Mouse (Mus musculus) embryonic facial prominence, embryonic 10.5 days (tissue): Measurements from ENCODE around the gene Ubl4b. TPM values are rescaled to one million over a fixed set of nuclear protein-coding genes. Genes with fewer than 3 reads are reported as not detected.

Experiments used
- DNase-seq: peaks from one replicate; pipeline ENCODE4 v3.0.0-alpha.2; 2017; ENCODE audit warnings: low spot score
- H3K27ac ChIP-seq: fragments of 300-500 bp; sonication (generic); replicated peaks from 2 replicates; pipeline ENCODE4 v1.5.1; 2016; ENCODE audit warnings: mild to moderate bottlenecking
- H3K27me3 ChIP-seq: fragments of 300-500 bp; sonication (generic); replicated peaks from 2 replicates; pipeline ENCODE4 v1.6.1; 2016; ENCODE audit warnings: low read depth, mild to moderate bottlenecking; ENCODE audit not compliant: poor library complexity, severe bottlenecking
- H3K36me3 ChIP-seq: fragments of 300-500 bp; sonication (generic); replicated peaks from 2 replicates; pipeline ENCODE4 v1.6.1; 2016; ENCODE audit warnings: mild to moderate bottlenecking, moderate library complexity
- H3K4me1 ChIP-seq: fragments of 300-500 bp; sonication (generic); 2 replicates; pipeline ENCODE4 v1.6.1; 2016
- H3K4me3 ChIP-seq: fragments of 300-500 bp; sonication (generic); 2 replicates; pipeline ENCODE4 v1.5.1; 2016; ENCODE audit warnings: mild to moderate bottlenecking, moderate library complexity
- H3K9me3 ChIP-seq: fragments of 300-500 bp; sonication (generic); 2 replicates; pipeline ENCODE4 v1.6.1; 2016; ENCODE audit warnings: mild to moderate bottlenecking
- WGBS: fragments of 180-500 bp; shearing (Covaris S2); methylation state at CpG from one replicate; pipeline ENCODE4 v1.1.7; 2016; 5-methylcytosine and 5-hydroxymethylcytosine counted together
- polyA plus RNA-seq: library from polyadenylated mRNA; unstranded; fragments of >200 nt; fragmentation: Nextera tagmentation; extraction: Ambion mirVana; gene quantifications from 2 replicates; pipeline ENCODE4 v1.2.1, GENCODE M21; 2016

The Ubl4b gene
- polyA plus RNA-seq, 1 experiment from 2014 or later: 0.41 TPM

DNA sequence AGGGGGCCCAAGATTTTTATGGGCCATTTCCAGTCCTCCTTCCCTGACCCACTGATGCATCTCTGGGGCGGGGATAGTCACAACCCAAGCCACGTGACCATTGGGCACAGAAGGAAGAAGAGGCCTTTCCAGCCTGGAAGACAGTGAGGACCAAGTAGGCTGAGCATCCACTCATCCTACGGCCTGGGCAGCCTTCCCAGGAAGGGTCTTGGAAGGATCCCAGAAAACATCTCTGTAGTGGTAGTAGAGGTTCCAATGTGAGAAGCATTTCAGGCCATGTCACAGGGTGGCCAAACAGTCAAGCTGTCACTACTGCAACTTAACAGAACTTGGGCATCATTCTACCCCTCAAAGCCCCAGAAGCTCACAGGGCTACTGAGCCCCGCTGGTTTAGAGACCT lies 7.7 kb upstream of the Ubl4b start:
- peaks cover 13% of the 10 kb centered on the region for H3K27me3 ChIP-seq
- no peak for DNase-seq

DNA sequence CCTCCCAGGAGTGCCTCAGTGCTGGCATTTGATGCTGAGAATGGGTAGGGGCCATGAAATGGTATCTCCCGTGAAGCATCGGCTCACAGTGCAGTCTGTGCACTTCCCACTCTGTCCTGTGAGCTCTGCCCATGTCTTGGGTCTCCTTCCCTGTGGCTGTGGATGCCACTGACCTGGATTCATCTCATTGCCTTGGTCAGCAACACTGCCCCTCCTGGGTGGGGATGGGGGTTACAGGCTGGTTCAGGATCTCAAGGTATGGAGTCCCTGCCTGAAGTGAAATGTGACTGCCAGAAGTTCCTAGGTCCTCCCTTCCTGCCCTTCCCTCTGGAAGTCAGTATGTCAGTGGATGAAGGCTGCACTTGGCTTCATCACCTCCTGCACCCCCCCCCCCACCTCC lies 7.2 kb upstream of the Ubl4b start:
- Histone ChIP-seq H3K36me3 (no peaks in the 10 kb centered on the region), H3K9me3 (no peaks in the 10 kb centered on the region), H3K27me3 (peaks cover 15% of the 10 kb centered on the region), H3K4me3 (no peak overlapping the region), H3K4me1 (peaks cover 62% of the 10 kb centered on the region), H3K27ac (no peak overlapping the region)
- WGBS: 68% methylated on average over 2 of the region's 2 CpGs
- DNase-seq: no peak

More for the DNA sequence above, 7.7 kb upstream of the Ubl4b start:
- Histone ChIP-seq H3K9me3 (no peaks in the 10 kb centered on the region), H3K4me1 (peaks cover 65% of the 10 kb centered on the region), H3K4me3 (no peak overlapping the region), H3K27ac (no peak overlapping the region), H3K36me3 (no peaks in the 10 kb centered on the region)
- 86% methylated on average over 4 of the region's 4 CpGs for WGBS

DNA sequence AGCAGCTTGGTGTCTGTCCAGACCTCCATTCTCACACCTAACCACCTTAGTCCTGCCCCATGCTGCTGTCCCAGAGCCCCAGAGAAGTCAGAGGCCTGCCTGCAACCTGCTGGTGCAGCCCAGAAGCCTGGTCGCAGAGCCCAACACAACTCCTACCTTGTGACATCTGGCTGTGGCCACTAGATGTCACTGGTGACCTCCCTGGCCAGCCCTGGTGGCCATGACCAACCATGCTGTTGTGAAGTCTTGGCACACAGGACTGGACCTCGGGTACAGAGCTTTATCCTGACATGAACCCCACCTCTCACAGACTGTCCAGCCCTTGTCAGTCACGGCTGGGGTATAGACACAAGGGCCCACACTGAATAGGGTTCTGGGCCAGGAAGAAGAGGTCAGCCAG lies 4.3 kb upstream of the Ubl4b start:
- Histone ChIP-seq H3K27me3 (peaks cover 27% of the 10 kb centered on the region), H3K9me3 (no peaks in the 10 kb centered on the region), H3K36me3 (no peaks in the 10 kb centered on the region), H3K27ac (no peak overlapping the region), H3K4me1 (peaks cover 43% of the 10 kb centered on the region), H3K4me3 (no peak overlapping the region)
- WGBS: 11% methylated on average over 3 of the region's 3 CpGs
- DNase-seq: peak; percentile 78

DNA sequence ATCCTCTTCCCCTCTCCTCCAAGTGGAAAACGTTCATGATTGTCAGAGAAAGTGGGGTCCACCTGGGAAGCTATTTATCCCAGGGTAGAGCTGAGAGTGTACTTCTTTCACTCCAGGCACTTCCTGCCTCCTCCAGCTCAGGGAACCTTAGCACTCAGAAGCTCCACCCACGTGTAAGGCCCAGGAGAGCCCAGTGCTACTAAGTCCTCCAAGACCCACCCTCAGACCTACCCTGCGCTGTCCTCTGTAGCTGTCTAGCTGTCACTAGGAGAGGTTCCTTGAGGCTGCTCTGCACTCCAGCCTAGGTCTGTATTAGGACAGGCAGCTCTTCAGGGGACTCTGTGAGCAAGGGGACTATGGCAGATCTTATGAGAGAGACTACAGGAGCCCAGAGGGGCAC lies 3.9 kb upstream of the Ubl4b start:
- H3K4me3 ChIP-seq: no peak overlapping the region

DNA sequence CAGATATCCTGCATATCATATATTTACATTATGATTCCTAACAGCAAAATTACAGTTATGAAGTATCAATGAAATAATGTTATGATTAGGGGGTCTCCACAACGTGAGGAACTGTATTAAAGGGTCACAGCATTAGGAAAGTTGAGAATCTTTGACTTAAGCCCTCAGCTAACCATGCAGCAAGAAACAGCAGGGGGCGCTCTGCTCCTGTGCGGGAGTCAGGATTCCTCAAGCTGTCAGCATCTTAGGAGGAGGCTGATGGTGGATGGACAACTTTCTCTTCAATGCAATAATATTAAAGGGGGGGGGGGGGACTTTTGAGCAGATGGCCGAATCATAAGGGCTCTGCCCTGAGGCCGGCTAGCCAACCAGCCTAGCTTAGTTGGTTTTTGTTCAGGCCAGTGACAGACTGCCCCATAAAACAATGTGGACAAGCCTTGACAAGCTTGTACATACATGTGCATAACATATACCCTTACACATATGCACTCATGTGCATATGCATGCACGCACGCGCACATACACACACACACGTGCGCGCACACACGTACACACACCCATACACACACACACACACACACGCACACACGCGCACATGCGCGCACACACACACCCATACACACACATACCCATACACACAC lies 4.3 kb downstream of the Ubl4b start:
- no peak overlapping the region for H3K4me3 ChIP-seq
- no peaks in the 10 kb centered on the region for H3K9me3 ChIP-seq
- H3K27ac ChIP-seq: no peak overlapping the region
- peaks cover 9% of the 10 kb centered on the region; the same call in 1 of the 2 replicates for H3K27me3 ChIP-seq
- no peaks in the 10 kb centered on the region for H3K36me3 ChIP-seq
- H3K4me1 ChIP-seq: peaks cover 20% of the 10 kb centered on the region
- peak; percentile 80 for DNase-seq
- WGBS: 75% methylated on average over 17 of the region's 17 CpGs

More for the DNA sequence above, 3.9 kb upstream of the Ubl4b start:
- no peak overlapping the region for H3K27ac ChIP-seq
- no peaks in the 10 kb centered on the region for H3K9me3 ChIP-seq
- 28% methylated on average over 3 of the region's 3 CpGs for WGBS
- DNase-seq: no peak
- no peaks in the 10 kb centered on the region for H3K36me3 ChIP-seq
- H3K4me1 ChIP-seq: peaks cover 39% of the 10 kb centered on the region
- peaks cover 27% of the 10 kb centered on the region for H3K27me3 ChIP-seq

DNA sequence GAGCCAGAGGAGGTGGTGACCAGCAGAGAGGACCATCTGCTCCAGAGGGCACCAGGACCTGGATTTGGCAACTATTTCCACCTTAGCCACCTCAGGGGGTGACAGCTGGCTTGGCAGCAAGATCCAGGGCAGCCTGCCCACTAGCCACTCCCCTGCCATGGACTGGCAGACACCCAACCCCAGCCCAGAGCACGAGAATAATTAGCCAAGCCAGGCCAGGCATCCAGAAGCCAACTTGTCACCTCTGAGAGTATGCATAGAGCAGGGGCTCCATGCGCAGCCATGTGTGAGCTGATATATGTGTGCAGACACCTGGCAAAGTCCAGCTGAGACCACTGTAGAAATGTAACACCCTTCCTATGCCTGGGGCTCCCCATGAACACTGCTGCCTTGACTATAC lies 7.9 kb downstream of the Ubl4b start:
- no peak for DNase-seq
- no peaks in the 10 kb centered on the region for H3K36me3 ChIP-seq
- WGBS: 76% methylated on average over 2 of the region's 2 CpGs
- H3K4me1 ChIP-seq: peaks cover 15% of the 10 kb centered on the region
- H3K27me3 ChIP-seq: no peaks in the 10 kb centered on the region
- no peaks in the 10 kb centered on the region for H3K9me3 ChIP-seq
- no peak overlapping the region for H3K4me3 ChIP-seq
- no peak overlapping the region for H3K27ac ChIP-seq

DNA sequence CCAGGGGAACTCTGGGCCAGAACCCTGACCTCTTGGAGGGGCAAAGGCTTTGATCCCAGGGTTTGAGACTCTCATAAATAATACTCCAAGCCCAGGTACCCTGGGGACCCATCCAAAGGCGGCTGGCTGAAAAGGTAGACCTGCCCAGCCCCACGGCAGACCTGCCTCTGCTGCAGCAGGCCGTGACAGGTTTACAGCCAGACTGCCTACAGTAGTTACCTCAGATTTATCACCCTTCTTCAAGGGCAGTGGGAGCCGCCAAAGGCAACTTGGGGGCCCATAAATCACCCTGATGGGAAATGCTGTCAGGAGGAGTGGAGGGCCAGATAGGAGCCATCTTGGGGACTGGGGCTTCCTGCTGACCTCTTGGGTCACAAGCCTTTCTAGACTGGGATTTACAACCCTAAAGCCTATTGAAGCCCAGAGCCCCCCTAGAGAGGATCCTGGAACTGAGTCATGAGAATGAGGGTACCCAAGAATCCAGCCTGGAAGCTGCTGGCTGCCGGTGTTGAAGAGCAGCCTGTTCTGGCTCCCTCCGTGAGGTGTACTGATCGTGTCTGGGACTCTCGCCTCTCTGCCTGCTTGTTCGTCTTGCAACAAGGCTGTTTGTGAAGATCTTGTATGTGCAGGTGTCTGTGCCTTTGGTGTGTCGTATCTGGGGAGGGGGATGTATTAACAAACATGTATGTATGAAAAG lies 9.0 kb downstream of the Ubl4b start:
- H3K36me3 ChIP-seq: no peaks in the 10 kb centered on the region
- no peak overlapping the region for H3K27ac ChIP-seq
- DNase-seq: no peak
- H3K27me3 ChIP-seq: no peaks in the 10 kb centered on the region
- 83% methylated on average over 10 of the region's 10 CpGs for WGBS
- H3K4me3 ChIP-seq: no peak overlapping the region
- H3K4me1 ChIP-seq: peaks cover 15% of the 10 kb centered on the region
- no peaks in the 10 kb centered on the region for H3K9me3 ChIP-seq

DNA sequence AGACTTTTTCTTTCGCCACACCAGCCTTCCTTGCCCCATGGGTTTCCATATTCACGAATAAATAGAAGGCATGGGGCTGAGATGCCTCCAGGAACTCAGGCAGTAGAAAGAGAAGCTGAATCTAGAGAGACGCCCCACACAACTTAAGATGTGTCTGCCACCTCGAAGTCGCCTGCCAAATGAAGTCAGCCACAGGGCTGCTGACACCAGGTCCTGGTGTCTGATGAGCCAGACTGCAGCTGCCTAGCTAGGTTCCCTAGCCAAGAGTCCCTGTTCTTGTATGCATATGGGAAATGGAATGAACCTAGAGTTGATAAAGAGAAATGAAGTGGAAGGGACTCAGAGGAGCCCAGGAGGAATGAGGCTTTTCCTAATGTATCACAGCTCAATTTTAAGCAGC lies 9.6 kb downstream of the Ubl4b start:
- Histone ChIP-seq H3K36me3 (no peaks in the 10 kb centered on the region), H3K4me3 (no peak overlapping the region), H3K9me3 (no peaks in the 10 kb centered on the region), H3K27me3 (no peaks in the 10 kb centered on the region), H3K4me1 (peaks cover 11% of the 10 kb centered on the region), H3K27ac (no peak overlapping the region)
- no peak for DNase-seq
- 79% methylated on average over 5 of the region's 5 CpGs for WGBS

DNA sequence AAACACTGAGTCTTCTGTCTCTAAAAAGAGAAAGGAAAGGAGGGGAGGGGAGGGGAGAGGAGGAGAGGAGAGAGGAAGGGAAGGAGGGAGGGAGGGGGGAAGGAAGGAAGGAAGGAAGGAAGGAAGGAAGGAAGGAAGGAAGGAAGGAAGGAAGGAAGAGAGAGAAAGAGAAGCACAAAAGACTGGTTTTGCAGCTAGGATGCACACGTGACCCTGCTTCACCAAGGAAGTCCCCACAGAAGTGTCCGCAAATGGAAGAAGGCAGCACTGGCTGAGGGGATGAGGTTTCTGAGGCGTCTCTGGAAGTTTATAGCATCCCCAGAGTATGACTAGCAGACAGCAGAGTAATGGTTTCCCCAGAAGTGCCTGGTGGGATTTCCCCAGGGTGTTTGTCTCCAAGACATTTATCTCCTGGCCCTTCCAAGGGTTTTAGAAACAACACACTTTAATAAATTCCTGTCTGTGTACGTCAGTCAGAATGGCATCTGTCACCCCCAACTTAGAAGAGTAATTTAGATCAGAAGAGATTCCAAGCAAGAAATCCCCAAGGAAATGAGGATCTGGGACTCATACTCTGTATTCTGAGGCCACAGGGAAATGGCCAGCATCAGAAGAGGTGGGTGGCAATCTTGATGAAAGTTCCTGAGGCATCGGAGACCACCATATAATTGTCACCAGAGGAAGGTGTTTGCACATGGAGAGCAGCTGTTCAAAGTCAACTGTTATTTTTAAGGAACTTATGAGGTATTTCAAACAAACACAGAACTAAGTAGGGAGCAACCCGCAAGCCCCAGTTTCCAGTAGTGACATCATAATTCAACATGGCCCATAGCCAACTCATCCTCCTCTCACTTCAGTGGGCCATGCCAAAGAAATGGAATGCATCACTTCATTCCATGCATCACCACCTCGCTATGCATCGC lies 11.5 kb downstream of the Ubl4b start:
- H3K9me3 ChIP-seq: no peaks in the 10 kb centered on the region
- WGBS: 78% methylated on average over 8 of the region's 8 CpGs
- DNase-seq: no peak
- no peaks in the 10 kb centered on the region for H3K36me3 ChIP-seq
- no peak overlapping the region for H3K4me3 ChIP-seq
- peaks cover 10% of the 10 kb centered on the region for H3K4me1 ChIP-seq
- H3K27ac ChIP-seq: no peak overlapping the region
- peaks cover 8% of the 10 kb centered on the region; the same call in 1 of the 2 replicates for H3K27me3 ChIP-seq

DNA sequence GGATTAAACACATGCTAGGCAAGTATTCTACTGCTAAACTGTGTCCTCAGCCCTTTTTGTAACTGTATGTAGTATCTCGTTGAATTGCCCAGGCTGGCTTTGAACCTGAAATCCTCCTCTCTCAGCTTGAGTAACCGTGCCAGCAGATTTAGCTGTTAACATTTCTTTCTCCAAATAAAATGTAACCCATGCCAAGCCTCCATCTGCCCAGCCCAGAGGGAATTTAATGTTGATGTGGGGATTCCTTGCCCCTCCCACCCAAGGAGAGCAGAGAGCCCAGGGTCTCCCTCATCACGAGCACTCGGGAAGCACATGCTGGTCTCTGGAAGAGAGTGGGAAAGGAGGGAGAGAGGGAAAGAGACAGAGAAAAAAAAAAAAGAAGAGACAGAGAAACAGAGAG lies 12.3 kb downstream of the Ubl4b start:
- H3K27ac ChIP-seq: no peak overlapping the region
- H3K27me3 ChIP-seq: peaks cover 15% of the 10 kb centered on the region
- 74% methylated on average over 4 of the region's 4 CpGs for WGBS
- DNase-seq: no peak
- H3K4me1 ChIP-seq: peaks cover 10% of the 10 kb centered on the region
- H3K36me3 ChIP-seq: no peaks in the 10 kb centered on the region
- H3K4me3 ChIP-seq: no peak overlapping the region
- H3K9me3 ChIP-seq: no peaks in the 10 kb centered on the region

DNA sequence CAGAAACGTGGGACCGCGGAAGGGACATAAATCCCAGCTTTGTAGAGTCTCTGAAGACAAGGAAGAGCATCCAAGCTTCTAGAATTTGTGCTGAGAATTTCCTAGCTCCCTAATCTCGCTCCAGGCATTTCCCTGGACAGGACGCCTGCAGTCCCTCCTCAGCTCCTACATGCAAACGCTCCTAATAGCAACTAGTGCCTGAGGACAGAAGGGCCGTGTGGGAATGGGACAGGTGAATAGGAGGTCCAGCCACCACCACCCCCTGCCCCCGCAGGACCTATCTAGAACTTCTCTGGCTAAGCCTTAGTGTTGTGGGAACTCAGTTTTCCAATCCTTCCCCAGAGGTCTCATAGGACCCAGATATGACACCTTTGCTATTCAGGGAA lies 17.4 kb downstream of the Ubl4b start:
- Histone ChIP-seq H3K36me3 (no peaks in the 10 kb centered on the region), H3K4me3 (peak overlapping the region; percentile 45), H3K27ac (peak overlapping the region; percentile 69; the same call in 1 of the 2 replicates), H3K4me1 (peaks cover 16% of the 10 kb centered on the region), H3K9me3 (no peaks in the 10 kb centered on the region), H3K27me3 (peaks cover 41% of the 10 kb centered on the region)
- no peak for DNase-seq
- 25% methylated on average over 8 of the region's 8 CpGs for WGBS

DNA sequence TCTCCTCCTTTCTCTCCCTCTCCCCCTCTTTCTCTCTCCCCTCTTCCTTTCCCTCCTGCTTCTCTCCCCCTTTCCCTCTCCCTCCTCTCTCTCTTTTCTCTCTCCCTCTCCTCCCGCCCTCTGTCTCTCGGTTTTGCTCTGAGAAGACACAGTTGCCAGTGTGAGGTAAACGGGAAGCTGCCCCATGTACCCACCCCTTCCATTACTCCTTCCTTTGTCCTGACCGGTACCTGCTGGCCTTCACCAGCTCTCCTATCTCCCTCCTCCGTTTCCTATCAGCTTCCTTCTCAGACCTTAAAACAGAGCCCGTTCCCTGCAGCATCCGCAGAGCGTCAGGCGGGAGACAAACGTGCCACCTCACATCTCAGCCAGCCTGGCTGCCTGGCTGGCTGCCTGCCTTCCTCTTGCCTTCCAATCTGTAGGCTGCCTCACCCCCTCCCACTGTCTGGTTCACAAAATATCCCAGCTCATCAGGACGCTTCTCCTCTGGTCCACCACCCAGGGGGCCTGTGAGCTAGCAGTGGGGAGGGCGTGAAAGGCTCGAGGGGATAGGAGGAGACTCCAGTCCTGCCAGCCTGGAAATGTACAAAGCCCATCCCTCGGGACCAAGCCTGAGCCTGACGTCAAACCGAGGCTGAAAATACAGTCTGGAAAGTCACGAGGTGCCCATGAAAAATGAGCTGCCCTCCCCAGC lies 17.9 kb downstream of the Ubl4b start:
- 5% methylated on average over 17 of the region's 17 CpGs for whole genome bisulfite sequencing
- H3K27ac ChIP-seq: peak overlapping the region; percentile 69

More for the DNA sequence above, 17.9 kb downstream of the Ubl4b start:
- Histone ChIP-seq H3K9me3 (no peaks in the 10 kb centered on the region), H3K27me3 (peaks cover 41% of the 10 kb centered on the region), H3K4me1 (peaks cover 16% of the 10 kb centered on the region), H3K4me3 (peak overlapping the region; percentile 45), H3K36me3 (no peaks in the 10 kb centered on the region)
- DNase-seq: peak; percentile 35
